Mouse (Mus musculus): Measurements from ENCODE around the gene Lifr. TPM values are rescaled to one million over a fixed set of nuclear protein-coding genes. Genes with fewer than 3 reads are reported as not detected.

Gene Lifr
- polyA plus RNA-seq, 1 experiment from 2014 or later, result 31.4 TPM

DNA sequence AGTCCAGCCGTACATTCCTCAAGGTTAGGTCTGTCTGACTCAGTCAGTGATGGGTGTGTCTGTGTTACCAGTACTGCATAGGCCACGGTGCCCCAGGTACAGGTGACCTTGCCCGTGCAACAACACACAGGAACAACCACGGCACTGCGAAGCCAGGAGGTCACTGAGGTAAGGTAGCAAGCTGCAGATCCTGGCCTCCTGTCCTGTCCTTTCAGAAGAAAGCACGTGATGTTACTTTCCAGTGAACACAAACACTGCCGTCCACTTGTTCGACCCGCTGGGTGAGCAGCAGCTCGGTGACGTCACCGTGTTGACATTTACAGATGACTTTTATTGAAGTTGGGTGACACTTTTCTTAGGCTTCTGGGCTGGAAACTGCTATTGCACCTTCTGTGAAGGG lies 47.2 kb downstream of the Lifr start:
- H3K27ac ChIP-seq (ENCODE audit: low read depth, low read length), result no peak overlapping the region
- no peak overlapping the region for H3K9ac ChIP-seq (ENCODE audit: low read depth, low read length)
- no peak overlapping the region for H3K4me3 ChIP-seq (ENCODE audit: low read depth, low read length)
- 72% methylated on average over 12 of the region's 12 CpGs for WGBS (ENCODE audit: insufficient replicate concordance)
- ATAC-seq (replicated peaks; ENCODE audit: insufficient number of reproducible peaks, low FRiP score, low TSS enrichment), result no peak
- no peaks in the 10 kb centered on the region for H3K36me3 ChIP-seq (ENCODE audit: control insufficient read depth, insufficient read depth, low read length)
- H3K9me3 ChIP-seq (replicated peaks; ENCODE audit: control insufficient read depth, low read length), result no peaks in the 10 kb centered on the region
- H3K4me2 ChIP-seq, result no peak overlapping the region
- H3K4me1 ChIP-seq (ENCODE audit: control insufficient read depth, insufficient read depth, low read length), result peaks cover 15% of the 10 kb centered on the region
- no peaks in the 10 kb centered on the region for H3K27me3 ChIP-seq (ENCODE audit: control insufficient read depth, insufficient read depth, low read length)

DNA sequence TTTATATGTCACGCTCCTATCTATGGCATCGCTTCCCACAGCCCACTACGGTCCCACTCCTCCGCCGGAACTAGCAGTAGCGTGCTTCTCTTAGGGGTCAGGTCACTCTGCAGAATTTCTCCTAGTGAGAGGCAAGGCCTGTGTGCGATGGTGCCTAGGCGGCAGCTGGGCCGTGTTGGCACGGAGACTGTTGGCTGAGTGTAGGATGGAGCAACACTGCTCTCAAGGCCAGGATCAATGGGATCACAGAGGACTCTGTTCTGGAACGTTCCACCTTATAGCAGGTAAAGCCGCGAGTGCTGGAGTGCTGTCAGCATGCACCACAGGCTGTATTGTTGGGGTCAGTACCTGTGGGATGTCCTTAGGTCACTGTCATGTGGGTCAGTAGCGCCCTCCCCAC lies 48.1 kb downstream of the Lifr start:
- ATAC-seq (replicated peaks; ENCODE audit: insufficient number of reproducible peaks, low FRiP score, low TSS enrichment), result no peak
- Histone ChIP-seq H3K36me3 (ENCODE audit: control insufficient read depth, insufficient read depth, low read length) (no peaks in the 10 kb centered on the region), H3K4me3 (ENCODE audit: low read depth, low read length) (no peak overlapping the region), H3K9me3 (replicated peaks; ENCODE audit: control insufficient read depth, low read length) (no peaks in the 10 kb centered on the region), H3K4me1 (ENCODE audit: control insufficient read depth, insufficient read depth, low read length) (peaks cover 15% of the 10 kb centered on the region), H3K9ac (ENCODE audit: low read depth, low read length) (no peak overlapping the region), H3K27me3 (ENCODE audit: control insufficient read depth, insufficient read depth, low read length) (no peaks in the 10 kb centered on the region), H3K27ac (ENCODE audit: low read depth, low read length) (no peak overlapping the region), H3K4me2 (no peak overlapping the region)
- WGBS (ENCODE audit: insufficient replicate concordance), result 92% methylated on average over 14 of the region's 14 CpGs

GRCm38 (mm10) chr15:7140322-7140721 lies 49.9 kb downstream of the Lifr start:
- Histone ChIP-seq H3K27ac (ENCODE audit: low read depth, low read length) (no peak overlapping the region), H3K9me3 (replicated peaks; ENCODE audit: control insufficient read depth, low read length) (no peaks in the 10 kb centered on the region), H3K9ac (ENCODE audit: low read depth, low read length) (no peak overlapping the region), H3K4me1 (ENCODE audit: control insufficient read depth, insufficient read depth, low read length) (peaks cover 17% of the 10 kb centered on the region), H3K27me3 (ENCODE audit: control insufficient read depth, insufficient read depth, low read length) (no peaks in the 10 kb centered on the region), H3K36me3 (ENCODE audit: control insufficient read depth, insufficient read depth, low read length) (no peaks in the 10 kb centered on the region), H3K4me3 (ENCODE audit: low read depth, low read length) (no peak overlapping the region), H3K4me2 (no peak overlapping the region)
- WGBS (ENCODE audit: insufficient replicate concordance), result 79% methylated on average over 7 of the region's 7 CpGs
- ATAC-seq (replicated peaks; ENCODE audit: insufficient number of reproducible peaks, low FRiP score, low TSS enrichment), result no peak

- H3K36me3 ChIP-seq (ENCODE audit: control insufficient read depth, insufficient read depth, low read length), result no peaks in the 10 kb centered on the region
- H3K27me3 ChIP-seq (ENCODE audit: control insufficient read depth, insufficient read depth, low read length), result no peaks in the 10 kb centered on the region
- H3K4me2 ChIP-seq, result peak overlapping the region; percentile 0; the same call in 1 of the 2 replicates
- no peak overlapping the region for H3K27ac ChIP-seq (ENCODE audit: low read depth, low read length)
- no peak overlapping the region for H3K9ac ChIP-seq (ENCODE audit: low read depth, low read length)
- ATAC-seq (replicated peaks; ENCODE audit: insufficient number of reproducible peaks, low FRiP score, low TSS enrichment), result no peak
- H3K4me3 ChIP-seq (ENCODE audit: low read depth, low read length), result no peak overlapping the region
- H3K4me1 ChIP-seq (ENCODE audit: control insufficient read depth, insufficient read depth, low read length), result peaks cover 17% of the 10 kb centered on the region
- H3K9me3 ChIP-seq (replicated peaks; ENCODE audit: control insufficient read depth, low read length), result no peaks in the 10 kb centered on the region
- WGBS (ENCODE audit: insufficient replicate concordance), result 71% methylated on average over 13 of the region's 13 CpGs
These were observed 50.8 kb downstream of the Lifr start for GRCm38 (mm10) chr15:7141246-7141645.

- ATAC-seq (replicated peaks; ENCODE audit: insufficient number of reproducible peaks, low FRiP score, low TSS enrichment), result no peak
- Histone ChIP-seq H3K4me2 (no peak overlapping the region), H3K36me3 (ENCODE audit: control insufficient read depth, insufficient read depth, low read length) (no peaks in the 10 kb centered on the region), H3K4me3 (ENCODE audit: low read depth, low read length) (no peak overlapping the region), H3K9me3 (replicated peaks; ENCODE audit: control insufficient read depth, low read length) (no peaks in the 10 kb centered on the region), H3K9ac (ENCODE audit: low read depth, low read length) (no peak overlapping the region), H3K27ac (ENCODE audit: low read depth, low read length) (no peak overlapping the region), H3K4me1 (ENCODE audit: control insufficient read depth, insufficient read depth, low read length) (peaks cover 16% of the 10 kb centered on the region), H3K27me3 (ENCODE audit: control insufficient read depth, insufficient read depth, low read length) (no peaks in the 10 kb centered on the region)
- 49% methylated on average over 15 of the region's 15 CpGs for WGBS (ENCODE audit: insufficient replicate concordance)
These were observed 53.3 kb downstream of the Lifr start for GRCm38 (mm10) chr15:7143689-7144170.

DNA sequence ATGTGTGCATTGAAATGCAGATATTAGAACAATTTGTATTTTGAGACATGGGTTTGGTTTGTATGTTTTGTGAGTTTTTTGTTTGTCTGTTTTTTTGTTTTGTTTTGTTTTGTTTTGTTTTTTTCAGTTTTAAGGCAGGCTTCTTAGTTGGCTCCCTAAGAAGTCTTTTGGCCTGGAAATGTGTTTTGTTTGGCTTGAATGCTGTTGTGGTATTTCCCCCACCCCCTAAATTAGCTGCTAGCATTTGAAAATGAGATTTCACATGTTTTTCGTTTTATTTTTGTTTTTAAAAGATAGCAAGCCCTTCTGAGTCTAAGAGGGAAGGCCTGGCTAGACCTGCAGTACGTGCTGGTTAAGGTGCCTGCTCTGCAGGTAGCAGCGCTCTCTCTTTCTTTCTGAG lies 54.1 kb downstream of the Lifr start:
- H3K27me3 ChIP-seq (ENCODE audit: control insufficient read depth, insufficient read depth, low read length), result no peaks in the 10 kb centered on the region
- 68% methylated on average over 3 of the region's 3 CpGs for WGBS (ENCODE audit: insufficient replicate concordance)
- H3K4me1 ChIP-seq (ENCODE audit: control insufficient read depth, insufficient read depth, low read length), result peaks cover 16% of the 10 kb centered on the region
- no peak overlapping the region for H3K4me2 ChIP-seq
- no peak for ATAC-seq (replicated peaks; ENCODE audit: insufficient number of reproducible peaks, low FRiP score, low TSS enrichment)
- H3K9me3 ChIP-seq (replicated peaks; ENCODE audit: control insufficient read depth, low read length), result no peaks in the 10 kb centered on the region
- H3K36me3 ChIP-seq (ENCODE audit: control insufficient read depth, insufficient read depth, low read length), result no peaks in the 10 kb centered on the region
- no peak overlapping the region for H3K27ac ChIP-seq (ENCODE audit: low read depth, low read length)
- H3K9ac ChIP-seq (ENCODE audit: low read depth, low read length), result no peak overlapping the region
- H3K4me3 ChIP-seq (ENCODE audit: low read depth, low read length), result no peak overlapping the region

DNA sequence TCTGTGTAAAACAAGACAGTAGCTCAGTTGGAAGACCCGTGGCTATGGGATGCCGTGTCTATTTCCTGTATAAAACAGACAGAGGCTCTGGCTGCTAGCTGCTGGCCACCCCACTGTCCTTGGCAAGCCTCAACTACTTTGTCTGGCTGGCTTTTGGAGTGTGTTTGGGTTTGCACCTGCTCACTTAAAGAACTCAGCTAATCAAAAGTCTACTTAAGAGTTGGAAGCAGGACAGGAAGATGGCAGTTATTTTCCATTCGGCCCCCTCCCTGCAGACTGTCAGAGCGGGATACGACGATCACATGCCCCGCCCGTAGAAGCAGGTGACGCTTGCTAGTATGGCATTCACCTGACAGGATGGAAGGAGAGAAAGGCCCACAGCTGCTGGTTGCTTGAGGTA lies 54.5 kb downstream of the Lifr start:
- Histone ChIP-seq H3K4me1 (ENCODE audit: control insufficient read depth, insufficient read depth, low read length) (peaks cover 19% of the 10 kb centered on the region), H3K4me3 (ENCODE audit: low read depth, low read length) (no peak overlapping the region), H3K9me3 (replicated peaks; ENCODE audit: control insufficient read depth, low read length) (no peaks in the 10 kb centered on the region), H3K9ac (ENCODE audit: low read depth, low read length) (no peak overlapping the region), H3K27me3 (ENCODE audit: control insufficient read depth, insufficient read depth, low read length) (no peaks in the 10 kb centered on the region), H3K27ac (ENCODE audit: low read depth, low read length) (no peak overlapping the region), H3K36me3 (ENCODE audit: control insufficient read depth, insufficient read depth, low read length) (no peaks in the 10 kb centered on the region), H3K4me2 (no peak overlapping the region)
- WGBS (ENCODE audit: insufficient replicate concordance), result 80% methylated on average over 9 of the region's 9 CpGs
- ATAC-seq (replicated peaks; ENCODE audit: insufficient number of reproducible peaks, low FRiP score, low TSS enrichment), result no peak

DNA sequence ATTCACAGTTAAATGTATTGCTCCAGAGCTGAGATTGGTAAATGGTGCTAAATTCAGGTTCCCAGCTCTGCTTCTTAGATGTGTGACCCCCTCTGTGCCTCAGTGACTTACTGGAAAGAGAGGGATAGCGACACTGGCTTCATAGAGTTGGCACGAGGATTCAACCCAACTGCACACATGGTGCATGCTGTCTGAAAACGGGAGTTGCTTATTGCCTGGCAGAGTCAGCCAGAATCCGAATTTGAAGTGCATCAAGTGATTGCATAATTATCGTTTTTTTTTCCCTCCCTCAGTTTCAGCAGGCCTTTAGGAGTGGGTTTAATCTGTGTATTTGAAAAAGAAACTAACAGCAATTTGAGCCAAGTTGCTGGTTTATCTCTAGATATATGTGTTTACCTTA lies 55.1 kb downstream of the Lifr start:
- H3K27ac ChIP-seq (ENCODE audit: low read depth, low read length), result no peak overlapping the region
- no peaks in the 10 kb centered on the region for H3K36me3 ChIP-seq (ENCODE audit: control insufficient read depth, insufficient read depth, low read length)
- H3K4me1 ChIP-seq (ENCODE audit: control insufficient read depth, insufficient read depth, low read length), result peaks cover 19% of the 10 kb centered on the region

GRCm38 (mm10) chr15:7146529-7146928 lies 56.1 kb downstream of the Lifr start:
- Histone ChIP-seq H3K4me3 (ENCODE audit: low read depth, low read length) (no peak overlapping the region), H3K9ac (ENCODE audit: low read depth, low read length) (no peak overlapping the region)

More for the DNA sequence above, 55.1 kb downstream of the Lifr start:
- Histone ChIP-seq H3K9ac (ENCODE audit: low read depth, low read length) (no peak overlapping the region), H3K4me2 (no peak overlapping the region), H3K27me3 (ENCODE audit: control insufficient read depth, insufficient read depth, low read length) (no peaks in the 10 kb centered on the region), H3K4me3 (ENCODE audit: low read depth, low read length) (no peak overlapping the region), H3K9me3 (replicated peaks; ENCODE audit: control insufficient read depth, low read length) (no peaks in the 10 kb centered on the region)
- no peak for ATAC-seq (replicated peaks; ENCODE audit: insufficient number of reproducible peaks, low FRiP score, low TSS enrichment)
- WGBS (ENCODE audit: insufficient replicate concordance), result 73% methylated on average over 5 of the region's 5 CpGs

More at GRCm38 (mm10) chr15:7146529-7146928, 56.1 kb downstream of the Lifr start:
- WGBS (ENCODE audit: insufficient replicate concordance), result 56% methylated on average over 8 of the region's 8 CpGs
- Histone ChIP-seq H3K27ac (ENCODE audit: low read depth, low read length) (no peak overlapping the region), H3K27me3 (ENCODE audit: control insufficient read depth, insufficient read depth, low read length) (no peaks in the 10 kb centered on the region), H3K36me3 (ENCODE audit: control insufficient read depth, insufficient read depth, low read length) (no peaks in the 10 kb centered on the region), H3K4me2 (no peak overlapping the region), H3K4me1 (ENCODE audit: control insufficient read depth, insufficient read depth, low read length) (peaks cover 12% of the 10 kb centered on the region), H3K9me3 (replicated peaks; ENCODE audit: control insufficient read depth, low read length) (no peaks in the 10 kb centered on the region)
- ATAC-seq (replicated peaks; ENCODE audit: insufficient number of reproducible peaks, low FRiP score, low TSS enrichment), result no peak
